Mouse (Mus musculus): ENCODE measurements around the gene Dock2. TPM values are rescaled to one million over a fixed set of nuclear protein-coding genes. Genes with fewer than 3 reads are reported as not detected.

Gene Dock2
- polyA plus RNA-seq, 1 experiment, result 35.9 TPM

DNA sequence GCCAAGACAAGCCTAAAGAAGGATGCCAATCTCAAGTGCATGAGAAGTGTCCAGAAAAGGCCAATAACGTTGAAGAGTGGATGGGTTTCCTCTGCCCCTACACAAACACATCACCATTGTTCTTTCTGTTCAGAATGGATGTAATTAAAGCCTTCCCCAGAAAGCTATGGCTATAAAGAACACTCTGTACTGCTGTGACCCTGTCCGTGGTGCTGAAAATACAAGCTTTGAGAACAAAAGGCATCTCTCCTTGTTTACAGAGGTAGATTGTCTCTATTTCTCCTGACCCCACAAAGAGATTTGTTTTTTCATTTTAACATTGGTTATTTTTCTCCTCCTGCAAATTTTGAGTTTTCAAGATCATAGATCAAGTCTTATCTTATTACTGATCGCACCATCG is 335.8 kb downstream of the Dock2 start:
- Histone ChIP-seq H3K27me3 (ENCODE audit: control insufficient read depth, insufficient read depth, low read length) (no peaks in the 10 kb centered on the region), H3K36me3 (ENCODE audit: control insufficient read depth, insufficient read depth, low read length) (peaks cover 9% of the 10 kb centered on the region), H3K4me1 (ENCODE audit: control insufficient read depth, insufficient read depth, insufficient read length) (no peaks in the 10 kb centered on the region), H3K27ac (ENCODE audit: insufficient read depth, low read length) (no peak overlapping the region), H3K4me3 (ENCODE audit: extremely low read depth, insufficient read depth, insufficient read length) (no peak overlapping the region)
- TF ChIP-seq CTCF (IDR thresholded peaks at IDR 0.05; ENCODE audit: extremely low read depth, insufficient read depth, insufficient read length, insufficient replicate concordance) (no peak), POLR2A (IDR thresholded peaks at IDR 0.05; ENCODE audit: low read depth, low read length) (no peak)
- peak; percentile 1 to 9 for DNase-seq (ENCODE audit: low read depth in 1 of 2, low spot score in 2 of 2)
- 57% methylated on average over 4 of the region's 4 CpGs for WGBS

DNA sequence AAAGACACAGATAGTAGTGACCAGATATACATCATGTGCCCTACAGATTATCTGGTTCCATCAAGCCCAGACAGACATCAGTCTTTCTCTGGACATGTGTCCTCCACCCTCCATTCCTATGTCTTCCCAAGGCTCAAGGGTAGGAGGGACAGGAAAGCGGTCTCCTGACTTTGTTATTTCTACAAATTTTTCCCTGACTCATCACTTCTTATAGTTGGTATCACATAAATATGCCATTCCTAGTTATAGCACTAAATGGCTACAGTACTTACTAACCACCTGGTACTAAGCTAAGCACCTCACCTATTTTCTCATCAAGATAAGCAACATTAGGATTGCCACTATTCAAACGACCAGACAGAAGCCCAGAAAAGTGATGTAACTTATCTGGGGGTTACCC is 345.3 kb downstream of the Dock2 start:
- H3K27me3 ChIP-seq (ENCODE audit: control insufficient read depth, insufficient read depth, low read length), result no peaks in the 10 kb centered on the region
- TF ChIP-seq POLR2A (IDR thresholded peaks at IDR 0.05; ENCODE audit: low read depth, low read length) (no peak), CTCF (IDR thresholded peaks at IDR 0.05; ENCODE audit: extremely low read depth, insufficient read depth, insufficient read length, insufficient replicate concordance) (no peak)
- WGBS, result 69% methylated on average over 2 of the region's 2 CpGs
- H3K36me3 ChIP-seq (ENCODE audit: control insufficient read depth, insufficient read depth, low read length), result peaks cover 9% of the 10 kb centered on the region
- H3K27ac ChIP-seq (ENCODE audit: insufficient read depth, low read length), result no peak overlapping the region
- no peak for DNase-seq (ENCODE audit: low read depth in 1 of 2, low spot score in 2 of 2)
- H3K4me3 ChIP-seq (ENCODE audit: extremely low read depth, insufficient read depth, insufficient read length), result no peak overlapping the region
- no peaks in the 10 kb centered on the region for H3K4me1 ChIP-seq (ENCODE audit: control insufficient read depth, insufficient read depth, insufficient read length)

DNA sequence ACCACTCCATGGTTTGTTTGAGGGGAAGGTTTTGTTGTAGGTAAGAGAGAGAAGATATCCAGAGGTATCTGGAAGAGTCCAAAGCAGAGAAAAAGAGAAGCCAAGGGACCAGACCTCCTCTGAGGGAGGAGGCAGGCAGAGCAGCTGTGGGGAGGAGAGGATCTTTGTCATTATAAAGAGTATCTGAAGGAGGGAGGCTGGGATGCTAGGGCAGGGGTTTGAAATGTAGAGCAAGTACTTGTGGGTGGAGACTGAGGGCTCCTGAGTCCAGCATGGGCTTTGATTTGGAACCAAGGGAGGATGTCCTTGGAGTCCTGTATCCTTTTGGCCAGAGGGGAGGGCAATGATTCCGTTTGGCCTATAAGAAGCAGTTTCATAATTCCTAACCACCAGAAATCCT is 346.2 kb downstream of the Dock2 start:
- WGBS, result 92% methylated on average over 1 of the region's 1 CpGs
- no peak for DNase-seq (ENCODE audit: low read depth in 1 of 2, low spot score in 2 of 2)
- Histone ChIP-seq H3K4me3 (ENCODE audit: extremely low read depth, insufficient read depth, insufficient read length) (no peak overlapping the region), H3K36me3 (ENCODE audit: control insufficient read depth, insufficient read depth, low read length) (peaks cover 11% of the 10 kb centered on the region), H3K4me1 (ENCODE audit: control insufficient read depth, insufficient read depth, insufficient read length) (no peaks in the 10 kb centered on the region), H3K27me3 (ENCODE audit: control insufficient read depth, insufficient read depth, low read length) (no peaks in the 10 kb centered on the region), H3K27ac (ENCODE audit: insufficient read depth, low read length) (no peak overlapping the region)
- TF ChIP-seq POLR2A (IDR thresholded peaks at IDR 0.05; ENCODE audit: low read depth, low read length), result no peak
- TF ChIP-seq CTCF (IDR thresholded peaks at IDR 0.05; ENCODE audit: extremely low read depth, insufficient read depth, insufficient read length, insufficient replicate concordance), result no peak

DNA sequence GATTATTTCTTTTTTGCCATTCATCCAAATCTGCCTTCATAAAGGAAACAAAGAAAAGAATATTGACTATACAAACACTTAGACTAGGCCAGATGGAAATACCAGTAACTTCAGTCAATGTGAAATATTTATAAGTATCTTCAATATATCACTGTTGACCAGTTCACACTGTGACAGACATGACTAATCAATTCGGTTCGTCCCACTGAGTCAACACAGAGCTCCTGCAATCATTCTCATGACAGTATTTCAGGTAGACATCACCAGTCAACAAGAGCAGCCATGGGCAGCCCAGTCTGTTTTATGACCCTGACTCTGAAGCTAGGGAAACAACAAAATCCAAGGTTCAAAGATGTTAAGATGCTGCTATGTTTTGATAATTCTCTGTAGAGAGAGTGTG is 351.7 kb downstream of the Dock2 start:
- WGBS, result 91% methylated on average over 2 of the region's 2 CpGs
- TF ChIP-seq CTCF (IDR thresholded peaks at IDR 0.05; ENCODE audit: extremely low read depth, insufficient read depth, insufficient read length, insufficient replicate concordance) (no peak), POLR2A (IDR thresholded peaks at IDR 0.05; ENCODE audit: low read depth, low read length) (no peak)
- Histone ChIP-seq H3K4me1 (ENCODE audit: control insufficient read depth, insufficient read depth, insufficient read length) (no peaks in the 10 kb centered on the region), H3K27me3 (ENCODE audit: control insufficient read depth, insufficient read depth, low read length) (no peaks in the 10 kb centered on the region), H3K4me3 (ENCODE audit: extremely low read depth, insufficient read depth, insufficient read length) (no peak overlapping the region), H3K36me3 (ENCODE audit: control insufficient read depth, insufficient read depth, low read length) (peaks cover 9% of the 10 kb centered on the region), H3K27ac (ENCODE audit: insufficient read depth, low read length) (no peak overlapping the region)
- DNase-seq (ENCODE audit: low read depth in 1 of 2, low spot score in 2 of 2), result no peak

DNA sequence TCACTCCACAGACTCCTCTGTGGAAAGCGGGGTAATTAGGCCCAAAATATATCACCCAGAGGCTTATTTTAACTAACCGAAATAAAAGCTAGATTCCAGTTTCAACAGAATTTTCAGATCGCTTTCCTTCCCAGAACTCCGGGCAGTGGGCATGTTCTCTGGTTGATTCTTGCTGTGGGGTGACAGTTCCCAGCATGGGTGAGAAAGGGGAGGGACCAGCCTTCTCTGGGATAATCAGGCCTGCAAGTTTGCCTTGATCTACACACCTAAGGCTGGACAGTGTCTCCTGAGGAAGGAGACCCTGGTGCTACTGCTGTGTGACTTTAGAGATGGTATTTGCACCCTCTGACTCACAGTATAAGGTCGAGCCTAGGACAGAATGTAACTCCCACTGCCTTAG is 352.3 kb downstream of the Dock2 start:
- Histone ChIP-seq H3K27me3 (ENCODE audit: control insufficient read depth, insufficient read depth, low read length) (no peaks in the 10 kb centered on the region), H3K4me3 (ENCODE audit: extremely low read depth, insufficient read depth, insufficient read length) (no peak overlapping the region), H3K4me1 (ENCODE audit: control insufficient read depth, insufficient read depth, insufficient read length) (no peaks in the 10 kb centered on the region), H3K36me3 (ENCODE audit: control insufficient read depth, insufficient read depth, low read length) (peaks cover 9% of the 10 kb centered on the region), H3K27ac (ENCODE audit: insufficient read depth, low read length) (no peak overlapping the region)
- TF ChIP-seq CTCF (IDR thresholded peaks at IDR 0.05; ENCODE audit: extremely low read depth, insufficient read depth, insufficient read length, insufficient replicate concordance) (no peak), POLR2A (IDR thresholded peaks at IDR 0.05; ENCODE audit: low read depth, low read length) (no peak)
- DNase-seq (ENCODE audit: low read depth in 1 of 2, low spot score in 2 of 2), result no peak
- 83% methylated on average over 5 of the region's 5 CpGs for WGBS

DNA sequence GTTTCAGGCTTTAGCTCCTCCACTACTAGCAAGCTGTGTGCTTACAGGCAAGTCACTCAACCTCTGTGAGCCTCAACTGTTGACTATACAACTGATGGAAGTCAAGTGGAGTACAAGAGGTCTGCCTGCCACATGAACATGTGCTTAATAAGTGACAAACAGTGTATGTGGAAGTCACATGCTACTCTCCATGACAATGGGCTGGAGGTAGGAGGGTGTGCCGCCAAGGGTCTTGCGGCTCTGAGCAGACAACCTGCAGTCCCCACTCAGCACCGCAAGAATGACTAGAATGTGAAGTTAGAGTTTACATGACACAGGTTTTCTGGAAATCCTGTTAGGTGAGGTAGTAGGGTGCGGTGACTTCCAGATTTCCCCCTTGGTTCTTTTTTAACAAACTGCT is 352.8 kb downstream of the Dock2 start:
- no peak overlapping the region for H3K27ac ChIP-seq (ENCODE audit: insufficient read depth, low read length)
- H3K36me3 ChIP-seq (ENCODE audit: control insufficient read depth, insufficient read depth, low read length), result peaks cover 6% of the 10 kb centered on the region
- TF ChIP-seq POLR2A (IDR thresholded peaks at IDR 0.05; ENCODE audit: low read depth, low read length), result no peak
- no peak for TF ChIP-seq CTCF (IDR thresholded peaks at IDR 0.05; ENCODE audit: extremely low read depth, insufficient read depth, insufficient read length, insufficient replicate concordance)
- no peak for DNase-seq (ENCODE audit: low read depth in 1 of 2, low spot score in 2 of 2)
- H3K4me1 ChIP-seq (ENCODE audit: control insufficient read depth, insufficient read depth, insufficient read length), result no peaks in the 10 kb centered on the region
- 89% methylated on average over 4 of the region's 4 CpGs for WGBS
- no peak overlapping the region for H3K4me3 ChIP-seq (ENCODE audit: extremely low read depth, insufficient read depth, insufficient read length)
- H3K27me3 ChIP-seq (ENCODE audit: control insufficient read depth, insufficient read depth, low read length), result no peaks in the 10 kb centered on the region

DNA sequence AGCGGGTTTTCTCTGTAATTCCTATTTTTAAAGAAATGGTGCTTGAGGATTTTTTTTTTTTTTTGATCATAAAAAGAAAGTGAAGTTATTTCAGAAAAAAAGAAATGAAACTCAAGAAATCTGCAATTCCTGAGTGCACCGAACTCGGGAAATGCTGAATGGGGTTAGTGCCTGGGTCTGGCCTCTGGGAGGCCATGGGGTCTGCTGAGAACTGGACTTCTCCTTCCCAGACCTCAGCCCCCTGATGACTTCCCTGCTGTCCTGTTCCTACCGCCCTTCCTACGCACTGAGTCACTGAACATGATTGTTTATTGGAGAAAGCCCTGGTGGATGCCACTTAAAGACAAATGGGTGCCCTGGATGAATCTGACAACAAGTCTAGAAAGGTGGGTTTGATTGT is 356.5 kb downstream of the Dock2 start:
- no peak overlapping the region for H3K4me3 ChIP-seq (ENCODE audit: extremely low read depth, insufficient read depth, insufficient read length)
- no peak for TF ChIP-seq CTCF (IDR thresholded peaks at IDR 0.05; ENCODE audit: extremely low read depth, insufficient read depth, insufficient read length, insufficient replicate concordance)
- TF ChIP-seq POLR2A (IDR thresholded peaks at IDR 0.05; ENCODE audit: low read depth, low read length), result no peak
- H3K4me1 ChIP-seq (ENCODE audit: control insufficient read depth, insufficient read depth, insufficient read length), result no peaks in the 10 kb centered on the region
- H3K27ac ChIP-seq (ENCODE audit: insufficient read depth, low read length), result no peak overlapping the region
- H3K36me3 ChIP-seq (ENCODE audit: control insufficient read depth, insufficient read depth, low read length), result peaks cover 2% of the 10 kb centered on the region; the same call in 1 of the 2 replicates
- WGBS, result 64% methylated on average over 5 of the region's 5 CpGs
- no peaks in the 10 kb centered on the region for H3K27me3 ChIP-seq (ENCODE audit: control insufficient read depth, insufficient read depth, low read length)
- no peak for DNase-seq (ENCODE audit: low read depth in 1 of 2, low spot score in 2 of 2)

All from spleen, adult 2 months (tissue).